Mouse (Mus musculus) intestine, embryonic 15.5 days (tissue): ENCODE measurements at regions not wholly inside any gene's neighbourhood (a gene's known extent, or its start where the extent isn't known, plus 50 kb on each side); places are given as distances from the start of the nearest gene placed in this dataset.

Source experiments
- ATAC-seq: fragments of 200-750 bp; cut with Nextera tagmentation; 2 replicates; pipeline ENCODE4 v1.8.0; 2017; ENCODE audit warnings: moderate TSS enrichment, moderate library complexity
- H3K27ac ChIP-seq: fragments of 300-500 bp; sonication (generic); 2 replicates; pipeline ENCODE4 v1.5.1; 2015; ENCODE audit warnings: mild to moderate bottlenecking, inconsistent platforms
- H3K27me3 ChIP-seq: fragments of 300-500 bp; sonication (generic); replicated peaks from 2 replicates; pipeline ENCODE4 v1.6.1; 2015; ENCODE audit warnings: inconsistent platforms
- H3K36me3 ChIP-seq: fragments of 300-500 bp; sonication (generic); 2 replicates; pipeline ENCODE4 v1.6.1; 2015; ENCODE audit warnings: inconsistent platforms
- H3K4me1 ChIP-seq: fragments of 300-500 bp; sonication (generic); replicated peaks from 2 replicates; pipeline ENCODE4 v1.6.1; 2015; ENCODE audit warnings: inconsistent platforms
- H3K4me2 ChIP-seq: fragments of 300-500 bp; sonication (generic); replicated peaks from 2 replicates; pipeline ENCODE4 v1.6.1; 2015; ENCODE audit warnings: mild to moderate bottlenecking, inconsistent platforms
- H3K4me3 ChIP-seq: fragments of 300-500 bp; sonication (generic); replicated peaks from 2 replicates; pipeline ENCODE4 v1.5.1; 2015; ENCODE audit warnings: inconsistent platforms
- H3K9ac ChIP-seq: fragments of 300-500 bp; sonication (generic); 2 replicates; pipeline ENCODE4 v1.6.1; 2015; ENCODE audit warnings: inconsistent platforms
- H3K9me3 ChIP-seq: fragments of 300-500 bp; sonication (generic); 2 replicates; pipeline ENCODE4 v1.6.1; 2016; ENCODE audit warnings: inconsistent platforms
- WGBS: fragments of 180-500 bp; shearing (Covaris S2); methylation state at CpG from one replicate; pipeline ENCODE4 v1.1.7; 2015; 5-methylcytosine and 5-hydroxymethylcytosine counted together

- H3K9ac ChIP-seq, result no peak overlapping the region
- H3K4me1 ChIP-seq, result no peaks in the 10 kb centered on the region
- no peak overlapping the region for H3K4me3 ChIP-seq
- no peak overlapping the region for H3K27ac ChIP-seq
- no peaks in the 10 kb centered on the region for H3K36me3 ChIP-seq
- whole genome bisulfite sequencing, result 74% methylated on average over 10 of the region's 10 CpGs
- H3K27me3 ChIP-seq, result no peaks in the 10 kb centered on the region
- H3K4me2 ChIP-seq, result no peak overlapping the region
- no peaks in the 10 kb centered on the region for H3K9me3 ChIP-seq
- no peak for ATAC-seq
Measured at GRCm38 (mm10) chr1:143860319-143860718, 83.2 kb downstream of the Uchl5 start.

GRCm38 (mm10) chr1:143858532-143858931 lies 81.5 kb downstream of the Uchl5 start:
- Histone ChIP-seq H3K4me3 (no peak overlapping the region), H3K9ac (no peak overlapping the region), H3K36me3 (no peaks in the 10 kb centered on the region), H3K9me3 (no peaks in the 10 kb centered on the region), H3K27me3 (no peaks in the 10 kb centered on the region), H3K27ac (no peak overlapping the region), H3K4me2 (no peak overlapping the region), H3K4me1 (no peaks in the 10 kb centered on the region)
- ATAC-seq, result no peak
